Mouse (Mus musculus) neural tube, embryonic 13.5 days (tissue): ENCODE measurements at regions not wholly inside any gene's neighbourhood (a gene's known extent, or its start where the extent isn't known, plus 50 kb on each side); places are given as distances from the start of the nearest gene placed in this dataset.

Experiments
- ATAC-seq: fragments of 200-750 bp; cut with Nextera tagmentation; 2 replicates; pipeline ENCODE4 v1.8.0; 2017; ENCODE audit warnings: low read depth, mild to moderate bottlenecking, moderate TSS enrichment, moderate library complexity
- H3K27ac ChIP-seq: fragments of 300-500 bp; sonication (generic); replicated peaks from 2 replicates; pipeline ENCODE4 v1.5.1; 2015; ENCODE audit warnings: moderate library complexity, mild to moderate bottlenecking, inconsistent platforms
- H3K27me3 ChIP-seq: fragments of 300-500 bp; sonication (generic); 2 replicates; pipeline ENCODE4 v1.6.1; 2015; ENCODE audit warnings: mild to moderate bottlenecking, inconsistent platforms
- H3K36me3 ChIP-seq: fragments of 300-500 bp; sonication (generic); 2 replicates; pipeline ENCODE4 v1.6.1; 2015; ENCODE audit warnings: mild to moderate bottlenecking, inconsistent platforms
- H3K4me1 ChIP-seq: fragments of 300-500 bp; sonication (generic); replicated peaks from 2 replicates; pipeline ENCODE4 v1.6.1; 2015; ENCODE audit warnings: inconsistent platforms
- H3K4me2 ChIP-seq: fragments of 300-500 bp; sonication (generic); 2 replicates; pipeline ENCODE4 v1.6.1; 2015; ENCODE audit warnings: inconsistent platforms, mild to moderate bottlenecking, moderate library complexity
- H3K4me3 ChIP-seq: fragments of 300-500 bp; sonication (generic); 2 replicates; pipeline ENCODE4 v1.5.1; 2015; ENCODE audit warnings: mild to moderate bottlenecking, inconsistent platforms
- H3K9ac ChIP-seq: fragments of 300-500 bp; sonication (generic); 2 replicates; pipeline ENCODE4 v1.6.1; 2015; ENCODE audit warnings: moderate library complexity, mild to moderate bottlenecking, inconsistent platforms
- H3K9me3 ChIP-seq: fragments of 300-500 bp; sonication (generic); 2 replicates; pipeline ENCODE4 v1.6.1; 2016; ENCODE audit warnings: inconsistent platforms
- WGBS: fragments of 180-500 bp; shearing (Covaris S2); methylation state at CpG from one replicate; pipeline ENCODE4 v1.1.7; 2015; 5-methylcytosine and 5-hydroxymethylcytosine counted together

DNA sequence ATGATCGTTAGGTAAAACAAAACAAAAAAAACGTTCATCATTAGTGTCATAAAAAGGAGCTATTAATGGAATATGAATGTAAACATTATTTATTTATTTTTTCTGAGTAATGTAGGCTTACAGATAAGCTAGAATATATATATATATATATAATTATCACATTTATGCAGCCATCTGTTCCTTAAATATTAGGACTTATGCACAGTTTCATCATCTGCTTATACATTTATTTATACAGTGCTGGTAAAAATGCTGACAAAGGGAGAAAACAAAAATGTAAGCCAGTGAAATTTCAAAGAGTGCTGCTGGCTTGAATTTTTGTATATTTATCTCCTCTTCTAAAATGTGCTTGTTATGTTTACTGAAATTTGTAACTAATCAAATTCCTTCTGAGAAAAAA, 4841.7 kb upstream of the Gm7489 start:
- WGBS = 82% methylated on average over 2 of the region's 2 CpGs
- Histone ChIP-seq H3K27ac (no peak overlapping the region), H3K4me1 (no peaks in the 10 kb centered on the region), H3K27me3 (no peaks in the 10 kb centered on the region), H3K9ac (no peak overlapping the region), H3K4me2 (no peak overlapping the region), H3K9me3 (no peaks in the 10 kb centered on the region), H3K4me3 (no peak overlapping the region), H3K36me3 (no peaks in the 10 kb centered on the region)
- no peak for ATAC-seq

- Histone ChIP-seq H3K36me3 (no peaks in the 10 kb centered on the region), H3K27me3 (no peaks in the 10 kb centered on the region), H3K9me3 (no peaks in the 10 kb centered on the region), H3K4me1 (no peaks in the 10 kb centered on the region), H3K4me3 (no peak overlapping the region), H3K9ac (no peak overlapping the region), H3K4me2 (no peak overlapping the region), H3K27ac (no peak overlapping the region)
- no peak for ATAC-seq
- WGBS = 92% methylated on average over 1 of the region's 1 CpGs
Measured at GRCm38 (mm10) chr15:49065069-49065468, 4819.6 kb upstream of the Gm7489 start.

- Histone ChIP-seq H3K4me3 (no peak overlapping the region), H3K9ac (no peak overlapping the region), H3K27ac (no peak overlapping the region), H3K4me2 (no peak overlapping the region), H3K4me1 (no peaks in the 10 kb centered on the region), H3K9me3 (no peaks in the 10 kb centered on the region), H3K36me3 (no peaks in the 10 kb centered on the region), H3K27me3 (no peaks in the 10 kb centered on the region)
- peak; percentile 79; the same call in 1 of the 2 replicates for ATAC-seq
Measured at GRCm38 (mm10) chr15:49065875-49066274, 4818.8 kb upstream of the Gm7489 start.

DNA sequence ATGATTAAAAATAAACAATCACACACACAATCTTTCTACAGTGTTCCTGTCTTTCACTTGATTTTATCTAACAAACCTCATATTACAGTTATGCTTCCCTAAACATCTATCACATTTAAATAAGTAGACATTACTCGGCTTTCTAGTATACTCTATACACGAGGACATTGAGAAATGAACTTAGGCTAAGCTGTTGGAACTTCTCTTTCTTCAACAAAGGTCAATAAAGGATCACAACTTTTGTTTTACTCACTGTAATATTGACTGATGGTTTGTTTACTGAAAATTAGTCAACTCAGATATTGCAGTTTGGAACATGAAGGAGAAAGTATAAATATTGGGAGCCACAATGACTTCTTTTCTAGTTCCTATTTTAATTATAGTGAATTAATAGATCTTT, 4818.3 kb upstream of the Gm7489 start:
- H3K4me2 ChIP-seq = no peak overlapping the region
- H3K9me3 ChIP-seq = no peaks in the 10 kb centered on the region
- no peak overlapping the region for H3K4me3 ChIP-seq
- H3K36me3 ChIP-seq = no peaks in the 10 kb centered on the region
- no peaks in the 10 kb centered on the region for H3K27me3 ChIP-seq
- 82% methylated on average over 2 of the region's 2 CpGs for WGBS
- ATAC-seq = no peak
- H3K4me1 ChIP-seq = no peaks in the 10 kb centered on the region
- no peak overlapping the region for H3K27ac ChIP-seq
- H3K9ac ChIP-seq = no peak overlapping the region
